Mouse (Mus musculus): Measurements from ENCODE around the gene Dnase2a. TPM values are rescaled to one million over a fixed set of nuclear protein-coding genes. Genes with fewer than 3 reads are reported as not detected.
A peak's percentile ranks its signal among the peaks of the same experiment; 100 is the strongest.

The Dnase2a gene
- total and polyA plus RNA-seq, 2 experiments, result 13.0 to 20.0 TPM

DNA sequence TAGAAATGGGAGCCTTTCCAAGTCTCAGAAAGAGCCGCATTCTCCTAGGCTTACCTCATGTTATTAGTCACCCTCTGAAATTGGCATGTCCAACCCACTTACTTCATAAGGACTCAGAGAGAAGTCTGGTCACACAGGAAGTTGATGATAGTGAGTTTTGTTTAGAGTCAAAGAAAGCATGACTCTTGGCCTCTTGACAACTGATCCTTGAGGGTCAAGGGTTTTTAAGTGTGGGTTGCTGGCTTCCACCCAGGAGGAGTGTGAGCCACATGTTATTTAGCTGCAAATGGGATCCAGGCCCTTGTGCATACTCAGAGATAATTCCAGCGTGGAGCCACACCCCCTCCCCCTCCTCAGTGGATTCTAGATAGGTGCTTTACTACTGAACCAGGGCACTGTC lies 13.2 kb downstream of the Dnase2a start:
- Histone ChIP-seq H3K36me3 (ENCODE audit: control insufficient read depth, insufficient read depth, low read length) (no peaks in the 10 kb centered on the region), H3K9ac (ENCODE audit: low read depth, low read length) (no peak overlapping the region), H3K79me2 (ENCODE audit: control insufficient read depth, insufficient read depth, low read length) (no peaks in the 10 kb centered on the region), H3K27me3 (ENCODE audit: control insufficient read depth, insufficient read depth, low read length) (no peaks in the 10 kb centered on the region), H3K27ac (replicated peaks; ENCODE audit: insufficient read depth, low read depth, low read length) (no peak overlapping the region), H3K4me3 (ENCODE audit: insufficient read depth, low read depth, low read length) (no peak overlapping the region), H3K4me1 (ENCODE audit: control insufficient read depth, insufficient read depth, low read length) (no peaks in the 10 kb centered on the region)
- TF ChIP-seq CTCF (IDR thresholded peaks at IDR 0.05; ENCODE audit: low read depth, low read length), result no peak
- TF ChIP-seq POLR2A (IDR thresholded peaks at IDR 0.05; ENCODE audit: extremely low read depth, insufficient read depth, low read length), result no peak
- peak; percentile 34 for DNase-seq (ENCODE audit: extremely low read depth, low read depth, low spot score)
- 74% methylated on average over 2 of the region's 2 CpGs for WGBS

DNA sequence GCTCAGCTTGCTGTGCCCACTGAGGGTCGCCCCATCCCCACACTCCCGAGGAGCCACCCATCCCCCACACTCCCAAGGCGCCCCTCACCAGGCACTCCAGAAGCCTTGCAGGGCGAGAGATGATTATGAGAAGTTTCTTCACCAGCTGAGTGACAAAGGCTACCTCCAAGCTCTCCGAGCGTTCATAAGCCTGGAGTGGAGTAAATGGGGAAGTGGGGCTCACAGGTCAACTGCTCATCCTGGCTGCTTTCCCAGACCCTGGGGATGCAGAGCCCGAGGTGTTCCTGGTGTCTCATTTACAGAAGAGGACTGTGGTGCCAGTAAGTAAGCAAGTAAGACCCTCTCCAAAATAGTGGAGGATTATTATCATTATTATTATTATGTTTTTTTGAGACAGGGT lies 17.2 kb downstream of the Dnase2a start:
- Histone ChIP-seq H3K36me3 (ENCODE audit: control insufficient read depth, insufficient read depth, low read length) (no peaks in the 10 kb centered on the region), H3K27me3 (ENCODE audit: control insufficient read depth, insufficient read depth, low read length) (peaks cover 4% of the 10 kb centered on the region), H3K4me1 (ENCODE audit: control insufficient read depth, insufficient read depth, low read length) (no peaks in the 10 kb centered on the region), H3K79me2 (ENCODE audit: control insufficient read depth, insufficient read depth, low read length) (no peaks in the 10 kb centered on the region), H3K4me3 (ENCODE audit: insufficient read depth, low read depth, low read length) (no peak overlapping the region), H3K9ac (ENCODE audit: low read depth, low read length) (no peak overlapping the region), H3K27ac (replicated peaks; ENCODE audit: insufficient read depth, low read depth, low read length) (no peak overlapping the region)
- WGBS, result 66% methylated on average over 7 of the region's 7 CpGs
- no peak for DNase-seq (ENCODE audit: extremely low read depth, low read depth, low spot score)
- no peak for TF ChIP-seq POLR2A (IDR thresholded peaks at IDR 0.05; ENCODE audit: extremely low read depth, insufficient read depth, low read length)
- TF ChIP-seq CTCF (IDR thresholded peaks at IDR 0.05; ENCODE audit: low read depth, low read length), result no peak

GRCm38 (mm10) chr8:84927513-84927912 lies 19.2 kb downstream of the Dnase2a start:
- H3K27ac ChIP-seq (replicated peaks; ENCODE audit: insufficient read depth, low read depth, low read length), result no peak overlapping the region
- H3K9ac ChIP-seq (ENCODE audit: low read depth, low read length), result no peak overlapping the region
- H3K79me2 ChIP-seq (ENCODE audit: control insufficient read depth, insufficient read depth, low read length), result no peaks in the 10 kb centered on the region
- TF ChIP-seq CTCF (IDR thresholded peaks at IDR 0.05; ENCODE audit: low read depth, low read length), result no peak
- TF ChIP-seq POLR2A (IDR thresholded peaks at IDR 0.05; ENCODE audit: extremely low read depth, insufficient read depth, low read length), result no peak
- WGBS, result 67% methylated on average over 1 of the region's 1 CpGs
- no peaks in the 10 kb centered on the region for H3K4me1 ChIP-seq (ENCODE audit: control insufficient read depth, insufficient read depth, low read length)
- DNase-seq (ENCODE audit: extremely low read depth, low read depth, low spot score), result no peak
- no peaks in the 10 kb centered on the region for H3K36me3 ChIP-seq (ENCODE audit: control insufficient read depth, insufficient read depth, low read length)
- H3K27me3 ChIP-seq (ENCODE audit: control insufficient read depth, insufficient read depth, low read length), result peaks cover 4% of the 10 kb centered on the region
- H3K4me3 ChIP-seq (ENCODE audit: insufficient read depth, low read depth, low read length), result no peak overlapping the region

DNA sequence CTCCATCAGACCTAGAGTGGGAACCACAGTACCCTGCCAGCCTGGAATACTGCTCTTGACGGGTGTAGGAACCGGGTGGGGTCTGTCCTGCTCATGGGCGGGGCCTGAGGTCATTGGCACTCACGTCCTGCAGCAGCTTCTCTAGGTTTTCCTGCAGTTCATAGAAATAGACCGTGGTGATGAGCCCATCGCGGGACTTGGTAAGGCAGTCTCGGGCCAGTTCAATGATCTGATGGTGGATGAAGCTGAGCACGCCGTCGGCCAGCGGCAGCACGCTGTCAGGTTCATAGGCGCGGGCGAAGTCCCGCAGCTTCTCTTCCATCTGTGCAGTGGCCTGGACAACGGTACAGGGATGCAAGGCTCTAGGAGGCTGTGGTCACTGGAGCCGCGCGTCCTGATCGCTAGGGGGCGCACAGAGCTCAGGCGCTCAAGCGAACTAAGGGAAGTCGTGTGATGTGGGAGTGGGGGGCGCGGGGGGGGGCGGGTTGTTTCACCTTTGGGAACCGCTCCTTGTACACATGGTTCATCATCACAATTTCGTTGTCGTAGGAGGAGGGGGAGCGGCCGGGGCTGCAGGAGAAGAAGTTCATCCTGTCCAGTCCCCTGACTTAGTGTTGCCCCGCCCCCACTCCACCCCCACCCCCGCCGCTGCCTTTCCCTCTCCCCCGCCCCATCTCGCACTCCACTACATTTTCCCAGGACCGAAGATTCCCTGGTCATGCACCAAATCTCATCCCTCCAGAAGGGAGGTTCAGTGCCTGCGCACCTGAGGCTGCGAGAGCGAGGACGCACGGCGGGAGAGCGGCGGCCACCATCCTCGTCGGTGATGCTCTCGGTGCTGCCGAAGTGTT lies 20.3 kb downstream of the Dnase2a start:
- no peaks in the 10 kb centered on the region for H3K79me2 ChIP-seq (ENCODE audit: control insufficient read depth, insufficient read depth, low read length)
- H3K27me3 ChIP-seq (ENCODE audit: control insufficient read depth, insufficient read depth, low read length), result peaks cover 4% of the 10 kb centered on the region
- 6% methylated on average over 52 of the region's 52 CpGs for WGBS
- peak; percentile 89 for TF ChIP-seq CTCF (IDR thresholded peaks at IDR 0.05; ENCODE audit: low read depth, low read length)
- no peak for TF ChIP-seq POLR2A (IDR thresholded peaks at IDR 0.05; ENCODE audit: extremely low read depth, insufficient read depth, low read length)
- no peaks in the 10 kb centered on the region for H3K36me3 ChIP-seq (ENCODE audit: control insufficient read depth, insufficient read depth, low read length)
- H3K4me3 ChIP-seq (ENCODE audit: insufficient read depth, low read depth, low read length), result no peak overlapping the region
- no peak overlapping the region for H3K9ac ChIP-seq (ENCODE audit: low read depth, low read length)
- H3K4me1 ChIP-seq (ENCODE audit: control insufficient read depth, insufficient read depth, low read length), result no peaks in the 10 kb centered on the region
- no peak overlapping the region for H3K27ac ChIP-seq (replicated peaks; ENCODE audit: insufficient read depth, low read depth, low read length)
- peak; percentile 29 for DNase-seq (ENCODE audit: extremely low read depth, low read depth, low spot score)

DNA sequence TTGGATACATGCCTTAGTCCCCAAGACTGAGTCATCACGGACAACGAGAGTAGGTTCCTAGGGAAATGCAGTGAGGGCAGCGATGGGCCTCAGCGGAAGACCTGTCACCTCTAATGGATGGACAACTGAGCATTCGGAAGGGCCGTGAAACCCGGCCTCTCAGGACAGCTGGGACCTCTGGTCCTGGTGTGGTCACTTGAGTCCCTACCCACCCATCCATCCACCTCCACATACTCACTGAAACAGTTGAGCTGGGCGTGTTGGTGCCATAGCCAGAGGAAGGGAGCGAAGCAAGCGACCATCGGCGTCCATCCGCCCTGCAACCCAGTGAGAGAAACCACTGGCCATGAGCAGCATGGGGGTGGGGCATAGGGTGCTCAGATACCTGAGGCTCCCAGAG lies 22.2 kb downstream of the Dnase2a start:
- DNase-seq (ENCODE audit: extremely low read depth, low read depth, low spot score), result no peak
- Histone ChIP-seq H3K79me2 (ENCODE audit: control insufficient read depth, insufficient read depth, low read length) (no peaks in the 10 kb centered on the region), H3K4me1 (ENCODE audit: control insufficient read depth, insufficient read depth, low read length) (no peaks in the 10 kb centered on the region), H3K27ac (replicated peaks; ENCODE audit: insufficient read depth, low read depth, low read length) (no peak overlapping the region), H3K9ac (ENCODE audit: low read depth, low read length) (no peak overlapping the region), H3K27me3 (ENCODE audit: control insufficient read depth, insufficient read depth, low read length) (peaks cover 11% of the 10 kb centered on the region), H3K4me3 (ENCODE audit: insufficient read depth, low read depth, low read length) (no peak overlapping the region), H3K36me3 (ENCODE audit: control insufficient read depth, insufficient read depth, low read length) (no peaks in the 10 kb centered on the region)
- 81% methylated on average over 13 of the region's 13 CpGs for WGBS
- TF ChIP-seq POLR2A (IDR thresholded peaks at IDR 0.05; ENCODE audit: extremely low read depth, insufficient read depth, low read length), result no peak
- no peak for TF ChIP-seq CTCF (IDR thresholded peaks at IDR 0.05; ENCODE audit: low read depth, low read length)
